Mouse (Mus musculus) embryonic facial prominence, embryonic 12.5 days (tissue): ENCODE data around the gene Nif3l1. TPM values are rescaled to one million over a fixed set of nuclear protein-coding genes. Genes with fewer than 3 reads are reported as not detected.

Experiments
- ATAC-seq: fragments of 200-750 bp; cut with Nextera tagmentation; 2 replicates; pipeline ENCODE4 v1.8.0; 2017; ENCODE audit not compliant: insufficient number of reproducible peaks, insufficient read depth, low FRiP score, low TSS enrichment
- H3K27ac ChIP-seq: fragments of 300-500 bp; sonication (generic); 2 replicates; pipeline ENCODE4 v1.5.1; 2016; ENCODE audit warnings: mild to moderate bottlenecking
- H3K27me3 ChIP-seq: fragments of 300-500 bp; sonication (generic); 2 replicates; pipeline ENCODE4 v1.6.1; 2016; ENCODE audit warnings: mild to moderate bottlenecking, moderate library complexity
- H3K36me3 ChIP-seq: fragments of 300-500 bp; sonication (generic); 2 replicates; pipeline ENCODE4 v1.6.1; 2016; ENCODE audit warnings: mild to moderate bottlenecking
- H3K4me1 ChIP-seq: fragments of 300-500 bp; sonication (generic); 2 replicates; pipeline ENCODE4 v1.6.1; 2016
- H3K4me2 ChIP-seq: fragments of 300-500 bp; sonication (generic); replicated peaks from 2 replicates; pipeline ENCODE4 v1.6.1; 2016; ENCODE audit warnings: mild to moderate bottlenecking, moderate library complexity
- H3K4me3 ChIP-seq: fragments of 300-500 bp; sonication (generic); 2 replicates; pipeline ENCODE4 v1.5.1; 2016; ENCODE audit warnings: mild to moderate bottlenecking
- H3K9ac ChIP-seq: fragments of 300-500 bp; sonication (generic); 2 replicates; pipeline ENCODE4 v1.6.1; 2016; ENCODE audit warnings: mild to moderate bottlenecking, moderate library complexity
- H3K9me3 ChIP-seq: fragments of 300-500 bp; sonication (generic); 2 replicates; pipeline ENCODE4 v1.6.1; 2016; ENCODE audit warnings: mild to moderate bottlenecking, moderate library complexity
- WGBS: fragments of 180-500 bp; shearing (Covaris S2); methylation state at CpG from one replicate; pipeline ENCODE4 v1.1.7; 2016; 5-methylcytosine and 5-hydroxymethylcytosine counted together
- polyA plus RNA-seq: library from polyadenylated mRNA; unstranded; fragments of >200 nt; fragmentation: Nextera tagmentation; extraction: Ambion mirVana; gene quantifications from 2 replicates; pipeline ENCODE4 v1.2.1, GENCODE M21; 2016

Gene Nif3l1
- polyA plus RNA-seq, 1 experiment from 2014 or later = 56.0 TPM

DNA sequence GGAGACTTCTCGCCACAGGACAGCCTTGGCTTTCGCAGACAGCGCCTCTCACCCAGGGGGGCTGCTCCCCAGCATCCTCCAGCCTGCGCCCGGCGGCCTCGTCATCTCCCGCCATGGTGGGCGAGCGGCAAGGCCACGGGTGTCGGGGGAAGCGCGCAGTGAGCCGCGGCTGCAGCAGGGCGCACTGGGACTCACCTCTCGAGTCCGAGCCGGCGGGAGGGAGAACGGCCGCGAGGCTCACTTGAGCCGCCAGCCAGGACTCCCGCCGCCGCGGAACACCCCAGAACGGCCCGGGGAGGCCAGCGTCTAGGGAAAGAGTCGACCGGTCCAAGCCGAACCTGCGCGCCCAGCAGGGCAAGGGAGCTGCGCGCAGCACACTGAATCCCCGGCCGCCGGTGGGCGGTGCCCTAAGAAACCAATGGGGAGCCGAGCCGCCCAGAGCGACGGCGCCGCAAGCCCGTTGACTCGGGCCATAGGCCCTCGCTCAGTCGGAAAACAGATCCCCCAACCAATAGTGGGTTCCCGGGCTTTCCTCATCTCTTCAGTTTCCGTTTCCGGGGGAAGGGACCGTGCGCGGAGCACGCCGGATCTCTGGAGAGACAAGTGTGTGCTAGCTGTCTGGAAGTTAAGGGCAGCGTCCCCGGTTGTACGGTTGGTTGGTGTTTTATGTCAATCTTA, 59.8 kb downstream of the Nif3l1 start, which contains the start of gene Orc2:
Gene Orc2 (minus strand): TSS at position 533 of the 678 bp plus-strand sequence.
- peak within 1 kb of the TSS; percentile 92 for H3K9ac ChIP-seq
- peaks cover 14% of the 10 kb centered on the region for H3K4me1 ChIP-seq
- H3K27me3 ChIP-seq = no peaks in the 10 kb centered on the region
- WGBS = under 1% methylated on average over 64 of the region's 64 CpGs
- H3K27ac ChIP-seq = peak within 1 kb of the TSS; percentile 88
- peak; percentile 100 for ATAC-seq
- H3K36me3 ChIP-seq = peaks cover 17% of the 10 kb centered on the region
- H3K4me2 ChIP-seq = peak within 1 kb of the TSS; percentile 82
- H3K4me3 ChIP-seq = peak within 1 kb of the TSS; percentile 98
- H3K9me3 ChIP-seq = peaks cover 22% of the 10 kb centered on the region

DNA sequence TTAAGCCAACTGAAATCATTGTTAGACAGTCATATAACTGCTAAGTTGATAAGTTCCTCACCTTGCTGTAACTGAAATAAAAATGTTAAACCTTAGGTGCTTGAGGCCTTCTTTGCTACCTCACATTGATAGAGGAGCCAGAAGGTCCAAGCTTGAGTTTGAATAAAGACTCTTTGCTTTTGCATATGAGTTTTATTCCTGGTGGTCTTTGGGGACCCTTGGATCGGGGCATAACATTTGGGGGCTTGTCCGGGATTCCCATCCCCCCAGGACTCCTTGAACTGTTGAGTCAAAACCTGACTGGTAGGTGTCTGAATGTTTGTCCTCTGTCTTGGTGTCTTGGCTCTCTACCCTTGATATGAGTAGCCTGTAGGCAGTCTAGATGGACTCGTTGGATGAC, 62.3 kb downstream of the Nif3l1 start:
- Histone ChIP-seq H3K9ac (no peak overlapping the region), H3K9me3 (peaks cover 22% of the 10 kb centered on the region), H3K4me2 (no peak overlapping the region), H3K4me3 (no peak overlapping the region), H3K27me3 (no peaks in the 10 kb centered on the region), H3K4me1 (peaks cover 14% of the 10 kb centered on the region), H3K27ac (no peak overlapping the region), H3K36me3 (peaks cover 10% of the 10 kb centered on the region)
- WGBS = 95% methylated on average over 3 of the region's 3 CpGs
- no peak for ATAC-seq

Other genes with a start within 250 kb of the Nif3l1 start
- 0.14 TPM in 2 replicates for gene Aox4, start 234.8 kb upstream of the Nif3l1 start, polyA plus RNA-seq
- 0.09 and 0.15 TPM in 2 replicates for gene Aox2, start 166.8 kb upstream of the Nif3l1 start, polyA plus RNA-seq
- gene Bzw1, start 52.3 kb upstream of the Nif3l1 start, polyA plus RNA-seq = 374 and 417 TPM in 2 replicates
- gene Clk1, start 21.1 kb upstream of the Nif3l1 start, polyA plus RNA-seq = 222 and 233 TPM in 2 replicates
- 53.4 and 59.4 TPM in 2 replicates for gene Ppil3, start 335 bp downstream of the Nif3l1 start, polyA plus RNA-seq
- 39.8 and 40.4 TPM in 2 replicates for gene Orc2, start 60.0 kb downstream of the Nif3l1 start, polyA plus RNA-seq
- 8.1 and 9.3 TPM in 2 replicates for gene Fam126b, start 141.2 kb downstream of the Nif3l1 start, polyA plus RNA-seq
- 151 and 153 TPM in 2 replicates for gene Ndufb3, start 141.2 kb downstream of the Nif3l1 start, polyA plus RNA-seq